Mouse (Mus musculus) adrenal gland, adult 8-10 months (tissue): Measurements from ENCODE around the gene Ptdss2. TPM values are rescaled to one million over a fixed set of nuclear protein-coding genes. Genes with fewer than 3 reads are reported as not detected.

ENCODE experiments used
- DNase-seq: peaks from one replicate; pipeline ENCODE4 v3.0.0; 2022
- total RNA-seq, 4 experiments: library from RNA; stranded (reverse); gene quantifications; 2 replicates each; pipeline ENCODE4 v1.2.4; 2022

Gene Ptdss2
- total RNA-seq, 4 experiments from 2014 or later: 36.4 to 46.7 (median 43.0) TPM

- DNase-seq: no peak
These were observed 51.2 kb downstream of the Ptdss2 start for GRCm38 (mm10) chr7:141173323-141173850.

- DNase-seq: no peak
These were observed 52.9 kb downstream of the Ptdss2 start for GRCm38 (mm10) chr7:141175068-141175467.

DNA sequence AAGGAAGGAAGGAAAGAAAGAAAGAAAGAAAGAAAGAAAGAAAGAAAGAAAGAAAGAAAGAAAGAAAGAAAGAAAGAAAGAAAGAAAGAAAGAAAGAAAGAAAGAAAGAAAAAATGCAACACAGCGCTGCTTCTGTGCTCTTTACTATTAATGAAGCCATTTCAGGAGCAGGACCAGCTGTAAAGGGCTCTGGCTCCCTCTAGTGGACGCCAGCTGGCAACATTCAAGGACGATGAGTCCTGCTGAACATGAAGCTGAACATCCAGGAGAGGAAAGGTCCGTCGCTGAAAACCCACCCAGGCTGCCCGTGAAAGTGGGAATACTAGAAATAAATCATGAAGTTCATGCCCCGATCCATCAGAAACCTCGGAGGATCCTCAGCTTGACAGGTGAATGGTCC is 54.0 kb downstream of the Ptdss2 start:
- peak; percentile 70 for DNase-seq

- no peak for DNase-seq
These were observed 66.0 kb downstream of the Ptdss2 start for GRCm38 (mm10) chr7:141188194-141188593.

DNA sequence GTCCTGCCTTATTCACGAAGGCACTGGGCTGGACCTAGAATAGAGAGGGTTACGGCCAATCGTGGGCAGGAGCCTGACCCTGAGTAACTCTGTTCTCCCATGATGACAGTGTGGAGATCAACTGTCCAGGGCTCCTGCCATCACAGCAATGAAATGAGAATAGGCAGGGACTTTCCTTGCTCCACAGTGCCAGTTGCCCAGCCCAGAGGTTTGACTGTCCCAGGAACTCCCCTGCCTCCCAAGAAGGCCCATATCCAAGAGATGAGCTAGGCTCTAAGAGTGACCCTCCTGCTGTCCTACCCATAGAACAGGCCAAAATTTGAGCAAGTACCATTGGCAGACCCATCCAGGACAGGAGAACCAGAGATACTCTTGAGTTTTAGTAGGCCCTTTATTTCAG is 66.6 kb downstream of the Ptdss2 start:
- no peak for DNase-seq

DNA sequence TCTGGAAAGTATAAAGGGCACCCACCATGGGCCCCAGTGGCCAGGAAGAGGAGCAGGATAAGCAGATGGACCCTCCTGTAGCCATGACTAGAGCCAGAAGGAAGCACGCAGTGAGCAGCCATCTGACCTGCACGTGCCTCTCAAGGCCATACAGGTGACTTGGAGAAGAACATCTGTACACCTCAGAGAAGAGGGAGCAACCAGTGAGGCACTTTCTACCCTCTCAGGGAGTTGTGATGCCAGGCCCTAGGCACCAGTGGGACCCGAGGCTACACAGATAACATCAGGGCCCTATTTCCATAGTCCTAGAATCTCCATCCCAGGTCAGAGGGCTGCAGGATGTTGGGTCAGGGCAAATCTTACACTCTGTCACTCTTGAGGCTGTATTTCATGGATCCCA is 68.0 kb downstream of the Ptdss2 start:
- no peak for DNase-seq

DNA sequence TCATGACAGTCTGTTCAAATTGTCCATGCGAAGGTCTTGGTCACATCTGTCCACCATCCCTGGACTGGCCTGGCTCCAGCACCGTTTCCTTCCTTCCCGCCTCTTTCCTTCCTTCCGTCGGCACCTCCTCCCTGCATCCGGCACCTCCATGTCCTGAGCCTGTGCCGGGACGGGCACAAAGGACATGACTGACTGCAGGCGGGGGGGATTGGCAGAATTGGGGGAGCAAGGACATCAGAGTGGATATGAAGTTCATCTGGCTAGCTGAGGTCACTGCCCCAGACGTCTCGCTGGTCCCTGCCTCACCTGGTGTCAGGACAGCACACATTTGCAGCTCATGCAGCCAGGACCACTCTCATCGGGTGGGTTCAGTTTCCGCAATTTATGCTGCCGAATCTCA is 68.9 kb downstream of the Ptdss2 start:
- DNase-seq: no peak

DNA sequence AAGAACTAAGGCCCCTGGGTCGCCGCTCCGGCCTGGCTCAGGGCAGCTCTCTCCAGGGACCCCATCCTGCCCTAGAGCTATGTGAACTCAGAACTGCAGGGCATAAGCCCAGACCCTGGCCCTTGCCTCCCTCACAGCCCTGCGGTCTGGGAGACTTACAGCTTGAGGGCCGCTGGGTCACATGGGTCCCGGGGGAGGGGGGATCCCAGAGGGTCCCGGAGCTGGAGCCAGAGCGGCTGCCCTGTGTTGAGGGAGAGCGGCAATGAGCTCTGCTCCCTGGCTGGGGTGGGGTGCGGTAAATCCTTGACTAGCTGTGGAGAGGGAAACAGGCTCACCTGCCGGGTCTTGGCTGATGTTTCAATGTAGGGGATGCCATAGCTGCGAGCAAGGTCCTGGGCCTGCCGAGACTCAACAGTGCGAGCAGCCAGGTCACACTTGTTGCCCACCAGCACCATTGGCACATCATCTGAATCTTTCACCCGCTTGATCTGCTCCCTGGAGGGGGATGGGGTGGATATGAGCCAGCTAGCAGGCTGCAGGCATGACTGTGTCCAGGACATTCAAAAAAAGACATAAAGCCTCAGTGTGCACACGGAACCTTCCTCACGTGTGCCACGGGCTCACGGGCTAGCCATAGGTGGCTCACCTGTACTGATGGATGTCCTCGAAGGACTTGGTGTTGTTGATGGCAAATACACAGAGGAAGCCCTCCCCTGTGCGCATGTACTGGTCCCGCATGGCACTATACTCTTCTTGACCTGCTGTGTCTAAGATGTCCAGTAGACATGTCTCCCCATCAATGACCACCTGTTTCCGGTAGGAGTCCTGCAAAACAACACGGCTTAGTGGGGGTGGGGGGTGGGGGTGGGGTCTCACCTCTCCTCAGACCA is 69.9 kb downstream of the Ptdss2 start:
- DNase-seq: no peak

- DNase-seq: no peak
These were observed 70.7 kb downstream of the Ptdss2 start for GRCm38 (mm10) chr7:141192776-141193347.

- DNase-seq: peak; percentile 46
These were observed 71.2 kb downstream of the Ptdss2 start for GRCm38 (mm10) chr7:141193348-141193856.

DNA sequence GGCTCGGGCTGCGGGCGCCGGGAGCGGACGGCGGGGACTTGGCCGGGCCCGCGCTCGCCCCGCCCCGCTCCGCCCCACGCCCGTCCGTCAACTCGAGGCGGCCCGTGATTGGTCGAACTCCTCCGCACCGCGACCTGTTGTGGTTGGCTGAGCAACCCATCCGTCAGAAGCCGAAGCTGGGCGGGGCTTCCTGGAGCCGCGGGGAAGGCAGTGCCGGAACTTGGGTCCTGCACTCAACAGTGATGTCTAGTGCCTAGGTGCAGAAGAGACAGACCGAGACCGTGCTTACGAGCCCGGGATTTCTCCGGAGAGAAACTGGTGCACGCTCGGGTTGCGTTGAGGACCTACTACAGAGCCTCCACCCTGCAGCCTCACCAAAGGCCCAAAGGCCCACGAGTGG is 71.8 kb downstream of the Ptdss2 start, which contains the start of the genes Hras and Lrrc56:
TSS of gene Hras (minus strand) at position 58 of the 400 bp plus-strand sequence.
TSS of gene Lrrc56 (plus strand) at position 210 of the 400 bp plus-strand sequence.
- peak; percentile 97 for DNase-seq

GRCm38 (mm10) chr7:141194409-141194808 is 72.2 kb downstream of the Ptdss2 start:
- DNase-seq: no peak

GRCm38 (mm10) chr7:141194830-141195229 is 72.6 kb downstream of the Ptdss2 start:
- peak; percentile 87 for DNase-seq

- DNase-seq: no peak
These were observed 73.6 kb downstream of the Ptdss2 start for GRCm38 (mm10) chr7:141195754-141196153.

- DNase-seq: no peak
These were observed 74.6 kb downstream of the Ptdss2 start for GRCm38 (mm10) chr7:141196619-141197282.

DNA sequence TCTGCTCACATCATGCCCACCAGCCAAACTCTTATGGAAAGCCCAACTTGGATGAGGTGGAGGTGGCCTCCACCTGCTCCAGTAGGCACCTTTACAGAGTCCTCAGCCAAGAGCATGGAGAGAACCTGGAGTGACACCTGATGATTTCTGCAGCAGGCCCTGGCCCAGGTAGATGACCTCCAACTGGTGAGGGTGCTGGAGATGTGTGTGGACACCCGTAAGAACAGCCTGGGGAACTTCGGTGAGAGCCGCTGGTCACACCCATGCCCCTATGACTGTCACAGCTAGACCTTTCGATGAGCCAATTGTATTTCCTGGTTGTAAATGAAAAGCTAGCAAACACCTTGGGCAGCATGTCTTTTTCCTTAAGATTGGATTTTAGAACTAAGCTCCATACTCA is 75.9 kb downstream of the Ptdss2 start:
- no peak for DNase-seq

DNA sequence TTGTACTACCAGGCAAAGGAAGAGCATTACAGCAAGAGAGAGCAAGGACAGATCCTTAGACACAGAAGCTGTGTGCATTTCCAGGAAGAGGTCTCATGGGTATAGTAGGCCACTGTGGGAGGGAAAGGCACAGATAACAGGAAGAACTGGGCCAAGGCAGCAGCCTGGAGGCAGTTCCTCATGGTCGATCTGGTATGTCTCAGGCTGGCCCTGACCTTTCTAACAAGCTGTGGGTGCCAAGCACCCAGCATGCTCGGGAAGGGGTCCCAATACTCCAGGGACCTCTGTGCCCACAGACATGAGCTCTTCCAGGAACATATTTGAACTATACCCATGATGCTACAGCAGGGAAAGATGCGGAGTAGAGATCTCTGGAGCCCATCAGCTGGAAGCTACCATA is 82.4 kb downstream of the Ptdss2 start:
- DNase-seq: no peak

DNA sequence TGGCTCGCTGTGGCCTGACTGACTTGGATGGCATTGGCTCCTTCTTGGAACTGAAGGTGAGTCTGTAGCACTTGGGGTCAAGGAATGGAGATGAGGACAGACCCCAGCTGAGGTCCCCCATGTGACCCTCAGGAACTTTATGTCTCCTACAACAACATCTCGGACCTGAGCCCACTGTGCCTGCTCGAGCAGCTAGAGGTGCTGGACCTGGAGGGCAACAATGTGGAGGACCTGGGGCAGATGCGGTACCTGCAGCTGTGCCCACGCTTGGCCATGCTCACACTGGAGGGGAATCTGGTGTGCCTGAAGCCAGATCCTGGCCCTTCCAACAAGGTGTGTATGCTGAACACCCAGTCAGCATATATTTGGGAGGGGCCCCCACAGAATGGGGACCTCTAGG is 83.3 kb downstream of the Ptdss2 start:
- DNase-seq: no peak

GRCm38 (mm10) chr7:141206182-141206937 is 84.2 kb downstream of the Ptdss2 start:
- no peak for DNase-seq
